Mouse (Mus musculus): Measurements from ENCODE around the gene Epha6.
A peak's percentile ranks its signal among the peaks of the same experiment; 100 is the strongest.
"Not testable (repeated sequence)": the region's sequence is repeated elsewhere in the genome, so short reads cannot be mapped to it uniquely, and the experiment has no call there.

The Epha6 gene

GRCm38 (mm10) chr16:59880073-59880472 lies 725.3 kb downstream of the Epha6 start:
- DNase-seq = no peak

- no peak for DNase-seq
Measured at GRCm38 (mm10) chr16:59871792-59872191, 733.5 kb downstream of the Epha6 start.

DNA sequence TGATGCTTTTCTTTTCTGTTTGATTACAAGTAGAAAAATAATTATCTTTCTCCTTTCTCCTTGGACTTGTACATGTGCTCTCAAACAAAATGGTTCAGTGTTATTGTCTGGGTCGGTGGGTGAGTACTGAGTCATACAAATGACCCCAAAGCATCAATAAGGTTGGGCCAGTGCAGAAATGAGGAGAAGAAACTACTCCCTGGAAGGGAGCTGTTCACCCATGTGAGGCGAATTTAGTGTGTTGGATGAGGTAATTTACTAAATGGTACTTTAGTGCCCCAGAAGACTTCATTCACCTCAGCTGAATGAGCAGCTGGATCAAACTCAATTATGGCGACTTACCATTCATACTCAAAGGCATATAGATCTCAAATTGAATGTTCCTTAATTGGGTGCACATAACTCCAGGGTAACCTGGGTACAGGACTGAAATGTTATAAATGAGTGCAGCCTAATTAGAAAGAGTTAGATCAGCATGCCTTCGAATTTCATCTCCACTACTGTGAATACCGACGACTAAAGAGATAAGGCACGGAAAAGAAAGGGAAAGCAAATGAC lies 751.1 kb downstream of the Epha6 start:
- DNase-seq = no peak

DNA sequence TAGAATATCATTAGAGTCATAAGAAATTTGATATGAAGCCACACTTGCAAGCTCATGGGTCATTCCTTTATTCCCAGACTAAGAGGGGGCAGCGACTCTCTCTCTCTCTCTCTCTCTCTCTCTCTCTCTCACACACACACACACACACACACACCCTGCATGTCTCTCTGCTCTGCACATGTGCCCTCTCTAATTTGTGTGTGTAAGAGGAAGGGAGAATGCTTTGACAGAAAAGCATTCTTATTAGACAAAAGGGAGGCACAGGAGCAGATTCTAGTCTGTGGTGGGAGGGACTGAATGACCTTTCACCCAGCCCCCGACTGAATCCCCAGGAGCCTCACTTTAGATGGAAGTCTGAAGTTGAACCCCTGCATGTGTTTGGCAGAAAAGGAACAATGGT lies 752.6 kb downstream of the Epha6 start:
- no peak for DNase-seq

- DNase-seq = no peak
Measured at GRCm38 (mm10) chr16:59846574-59846973, 758.8 kb downstream of the Epha6 start.

- no peak for DNase-seq
Measured at GRCm38 (mm10) chr16:59836778-59837177, 768.6 kb downstream of the Epha6 start.

GRCm38 (mm10) chr16:59836304-59836703 lies 769.0 kb downstream of the Epha6 start:
- DNase-seq = no peak

- no peak for DNase-seq
Measured at GRCm38 (mm10) chr16:59832468-59832867, 772.9 kb downstream of the Epha6 start.

DNA sequence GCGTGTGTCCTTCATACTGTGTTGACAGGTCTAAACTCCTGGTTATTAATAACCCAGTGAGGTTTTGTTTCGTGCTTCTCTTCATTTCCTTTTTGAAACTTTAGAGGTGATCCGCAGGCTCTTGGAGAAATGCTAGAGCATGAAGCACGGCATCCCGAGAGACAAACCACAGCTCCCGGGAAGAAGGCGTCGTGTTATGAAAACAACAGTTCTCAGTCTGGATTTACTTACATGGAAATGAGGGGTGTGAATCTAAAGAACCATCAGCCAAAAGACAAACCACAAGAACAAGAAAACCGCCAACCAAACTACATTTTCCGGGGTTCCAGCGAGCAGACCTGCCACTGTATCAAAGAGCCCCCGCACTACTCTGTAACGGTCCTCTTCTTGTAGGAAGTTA lies 775.7 kb downstream of the Epha6 start:
- DNase-seq = no peak

DNA sequence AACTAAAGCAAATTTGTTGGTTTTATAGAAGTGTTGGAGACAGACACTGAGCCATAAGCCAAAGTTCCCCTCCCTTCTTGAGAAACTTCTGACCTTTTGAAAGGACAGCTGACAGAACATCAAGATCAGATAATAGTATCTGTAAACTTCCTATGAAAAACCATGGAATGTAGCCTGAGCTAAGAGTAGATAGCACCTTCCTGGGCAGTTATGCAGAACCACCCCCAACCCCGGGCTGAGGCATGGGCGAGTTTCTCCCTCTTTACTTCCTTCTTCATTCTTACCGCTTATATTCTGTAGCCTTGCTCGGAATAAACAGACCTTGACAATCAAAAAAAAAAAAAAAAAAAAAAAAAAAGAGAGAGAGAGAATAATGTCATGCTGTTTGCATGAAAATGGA lies 805.5 kb downstream of the Epha6 start:
- DNase-seq = not testable (repeated sequence)

GRCm38 (mm10) chr16:59772297-59772696 lies 833.0 kb downstream of the Epha6 start:
- DNase-seq = no peak

GRCm38 (mm10) chr16:59770421-59770820 lies 834.9 kb downstream of the Epha6 start:
- DNase-seq = no peak

DNA sequence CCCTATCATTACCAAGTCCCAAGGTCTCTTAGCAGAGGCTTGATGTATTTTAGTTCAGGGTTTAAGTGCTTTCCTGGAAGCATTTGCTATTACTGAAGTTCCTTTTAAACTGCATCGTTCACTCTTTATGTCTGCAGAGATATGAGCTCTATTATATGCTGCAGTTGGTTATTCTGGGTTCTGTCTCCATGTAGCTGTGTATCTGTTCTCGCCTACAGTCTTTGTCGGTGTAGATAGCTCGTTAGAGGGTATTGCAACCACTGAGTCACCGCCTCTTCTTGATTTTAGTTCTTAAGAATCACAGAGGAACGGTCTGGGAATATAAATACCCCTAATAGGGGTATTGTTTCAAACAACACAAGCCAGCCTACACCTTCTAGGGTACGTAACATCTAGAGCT lies 835.4 kb downstream of the Epha6 start:
- DNase-seq = no peak

GRCm38 (mm10) chr16:59760875-59761274 lies 844.5 kb downstream of the Epha6 start:
- DNase-seq = no peak

DNA sequence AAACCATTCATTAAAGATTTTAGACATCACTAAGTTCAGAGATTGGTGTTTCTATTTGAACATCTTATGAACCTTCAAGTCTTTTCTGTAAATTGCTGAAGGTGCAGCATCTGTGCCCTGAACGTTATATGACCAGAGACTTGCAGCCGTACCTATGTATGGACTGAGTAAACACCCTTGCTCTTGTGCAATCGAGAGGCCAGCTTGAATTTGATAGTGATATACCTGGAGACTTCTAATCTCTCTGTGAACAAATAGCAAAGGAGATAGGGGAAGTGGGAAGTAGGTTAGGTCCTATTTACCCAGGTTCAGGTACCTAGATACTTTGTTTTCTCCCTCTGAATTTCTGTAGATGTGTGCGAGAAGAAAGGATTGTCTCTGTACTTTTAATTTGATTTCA lies 854.4 kb downstream of the Epha6 start:
- DNase-seq = no peak

DNA sequence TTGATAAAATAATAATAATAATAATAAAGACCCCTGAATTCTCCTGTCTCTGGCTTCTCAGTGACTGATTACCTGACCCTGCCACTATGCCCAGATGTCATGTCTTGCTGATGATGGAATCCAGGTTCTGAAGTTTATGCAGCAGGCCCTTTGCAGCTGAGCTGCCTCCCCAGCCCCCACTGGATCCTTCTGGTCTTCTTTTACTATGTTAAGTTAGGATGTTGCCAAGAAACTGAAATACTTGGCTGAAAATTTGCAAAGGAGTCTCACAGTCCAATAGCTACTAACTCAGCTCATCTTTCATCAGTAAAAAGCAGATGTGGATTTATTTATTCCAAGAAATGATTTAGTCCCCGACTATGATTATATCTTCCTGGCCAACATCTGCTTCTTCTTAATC lies 861.7 kb downstream of the Epha6 start:
- DNase-seq = no peak

DNA sequence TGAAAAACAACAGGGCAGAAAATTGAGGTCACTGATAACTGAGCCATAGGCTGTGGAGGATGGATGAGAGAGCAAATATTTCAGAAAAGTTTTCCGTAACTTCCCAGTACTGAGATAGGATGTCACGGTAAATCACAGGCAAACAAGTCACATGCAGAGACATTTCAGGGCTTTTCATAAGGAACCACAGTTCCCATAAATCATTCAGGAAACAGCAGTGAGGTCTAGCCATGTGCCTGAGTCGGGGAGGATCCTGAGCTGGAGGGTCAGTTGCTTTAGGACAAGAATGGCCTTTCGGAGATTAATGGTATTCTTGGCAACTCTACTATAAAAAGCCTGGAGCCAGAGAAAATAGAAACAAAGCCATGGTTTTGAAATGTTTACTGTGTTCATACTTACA lies 889.8 kb downstream of the Epha6 start:
- DNase-seq = no peak

- no peak for DNase-seq
Measured at GRCm38 (mm10) chr16:59693230-59693629, 912.1 kb downstream of the Epha6 start.

- DNase-seq = no peak
Measured at GRCm38 (mm10) chr16:59689120-59689519, 916.2 kb downstream of the Epha6 start.

DNA sequence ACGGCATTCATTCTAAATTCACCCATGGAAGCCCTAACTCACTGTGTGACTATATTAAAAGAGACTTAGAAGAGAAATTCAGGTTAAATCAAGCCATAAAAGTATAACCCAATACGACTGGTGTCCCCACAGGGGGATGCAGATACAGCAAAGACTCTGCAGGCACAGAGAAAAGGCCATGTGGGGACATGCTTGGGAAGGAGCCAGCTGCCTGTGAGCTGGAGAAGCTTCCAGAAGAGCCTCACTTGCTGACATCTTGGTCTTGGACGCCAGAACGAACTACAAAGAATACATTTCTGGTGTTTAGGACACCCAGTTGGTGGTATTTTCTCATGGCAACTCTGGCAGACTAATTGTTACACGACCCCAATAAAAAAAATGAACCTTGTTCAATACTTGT lies 920.2 kb downstream of the Epha6 start:
- peak; percentile 27 for DNase-seq

GRCm38 (mm10) chr16:59683434-59683833 lies 921.9 kb downstream of the Epha6 start:
- DNase-seq = peak; percentile 80

GRCm38 (mm10) chr16:59682216-59682891 lies 923.0 kb downstream of the Epha6 start:
- DNase-seq = no peak

- DNase-seq = no peak
Measured at GRCm38 (mm10) chr16:59666938-59667337, 938.4 kb downstream of the Epha6 start.

- no peak for DNase-seq
Measured at GRCm38 (mm10) chr16:59643766-59644165, 961.6 kb downstream of the Epha6 start.

DNA sequence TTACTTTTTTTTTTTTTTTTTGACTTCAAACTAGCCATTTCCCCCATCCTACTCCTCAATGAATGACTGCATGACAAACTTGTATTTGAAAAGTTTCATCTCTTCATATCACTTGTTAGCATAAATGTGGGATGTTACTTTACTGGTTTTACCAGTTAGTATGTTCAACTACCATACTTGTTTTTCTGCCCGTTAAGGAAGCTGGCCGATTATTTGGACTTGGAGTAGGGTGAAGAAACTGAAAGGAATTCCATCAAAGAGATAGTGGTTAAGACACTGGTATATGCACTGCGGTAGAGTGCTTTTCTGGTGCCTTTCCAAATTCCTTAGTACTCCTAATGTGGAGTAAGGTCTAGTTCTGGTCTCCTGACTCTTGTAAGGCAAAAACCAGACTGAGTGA lies 965.3 kb downstream of the Epha6 start:
- DNase-seq = no peak
